ENCODE assay signal across 8 mouse cellular contexts in genomic region chr11:88467498-88468245, GRCm38 (mm10).
DNase-seq lines count a peak whose midpoint lies in the region; ATAC-seq lines count a peak whose summit lies in the region.

No protein-coding gene starts in this region.

- no peak overlapping the region for H3K4me3 ChIP-seq in hindbrain, embryonic 16.5 days (ENCODE audit: low read length)

- intact Hi-C loops in gastrocnemius, postnatal 14 days (cut with DNase I; ENCODE audit: low total_unique reads) = no loop called here

- no peak for ATAC-seq in hindbrain, embryonic 16.5 days
- no peak for ATAC-seq in megakaryocyte, adult 5-6 weeks (ENCODE audit: poor library complexity, severe bottlenecking)

- H3K36me3 ChIP-seq in hindbrain, embryonic 16.5 days (ENCODE audit: control insufficient read depth, insufficient read depth, low read length) = no peaks in the 10 kb centered on the region

- H3K4me1 ChIP-seq in hindbrain, embryonic 16.5 days (ENCODE audit: control insufficient read depth, insufficient read depth, low read depth, low read length) = peaks cover 36% of the 10 kb centered on the region

- H3K9ac ChIP-seq in hindbrain, embryonic 16.5 days (ENCODE audit: low read depth, low read length) = peak overlapping the region; percentile 7; the same call in 1 of the 2 replicates

- H3K27me3 ChIP-seq in hindbrain, embryonic 16.5 days (replicated peaks; ENCODE audit: control insufficient read depth, insufficient read depth, low read length) = no peaks in the 10 kb centered on the region

- DNase-seq in cerebellum, postnatal 36 days = peak; percentile 24 to 26
- DNase-seq in cerebellum, postnatal 4 days (ENCODE audit: low spot score in 2 of 2) = no peak
- DNase-seq in Muller cell, postnatal 12 days (ENCODE audit: inconsistent ontology term) = peak; percentile 95
- DNase-seq in gastrocnemius, postnatal 14 days = peak; percentile 46
- DNase-seq in lung, postnatal 10 days = peak; percentile 76
- DNase-seq in testis, postnatal 10 days (ENCODE audit: low spot score) = peak; percentile 58

- WGBS in hindbrain, embryonic 16.5 days = 37% methylated on average over 18 of the region's 18 CpGs

- no peaks in the 10 kb centered on the region for H3K9me3 ChIP-seq in hindbrain, embryonic 16.5 days (ENCODE audit: control insufficient read depth, low read length)

- H3K27ac ChIP-seq in hindbrain, embryonic 16.5 days (ENCODE audit: low read depth, low read length) = peak overlapping the region; percentile 3; the same call in 1 of the 2 replicates

- no peak overlapping the region for H3K4me2 ChIP-seq in hindbrain, embryonic 16.5 days (ENCODE audit: low read length)

Comparison
In these comparisons a context has a peak if more than half of its experiments do, and no peak if none do; other contexts are left out.
1. DNase-seq: peak in cerebellum, postnatal 36 days (2 of 2), Muller cell, postnatal 12 days (single experiment), gastrocnemius, postnatal 14 days (single experiment), lung, postnatal 10 days (single experiment) and testis, postnatal 10 days (single experiment); none in cerebellum, postnatal 4 days (0 of 2).